Mouse (Mus musculus) adrenal gland, adult 18-20 months (tissue): ENCODE measurements around the gene Atg4c. TPM values are rescaled to one million over a fixed set of nuclear protein-coding genes. Genes with fewer than 3 reads are reported as not detected.

Experiments
- DNase-seq, 2 experiments: peaks; one replicate each; pipeline ENCODE4 v3.0.0; 2021 to 2022; ENCODE audit warnings: low spot score in 2 of 2
- total RNA-seq, 2 experiments: library from RNA; stranded (reverse); gene quantifications; 1 replicate in 1 of 2; 2 replicates in 1 of 2; pipeline ENCODE4 v1.2.3; 2021

Gene Atg4c
- total RNA-seq, 2 experiments from 2014 or later, result 9.6 to 14.3 TPM

- no peak for DNase-seq
These were observed 56.1 kb downstream of the Atg4c start for GRCm38 (mm10) chr4:99249826-99250225.

GRCm38 (mm10) chr4:99252957-99253356 lies 59.2 kb downstream of the Atg4c start:
- DNase-seq, result no peak

- no peak for DNase-seq
These were observed 69.5 kb downstream of the Atg4c start for GRCm38 (mm10) chr4:99263191-99263590.

- no peak for DNase-seq
These were observed 69.9 kb downstream of the Atg4c start for GRCm38 (mm10) chr4:99263663-99264062.

- DNase-seq, result no peak
These were observed 73.2 kb downstream of the Atg4c start for GRCm38 (mm10) chr4:99266843-99267445.

- no peak for DNase-seq
These were observed 79.1 kb downstream of the Atg4c start for GRCm38 (mm10) chr4:99272860-99273259.

- no peak for DNase-seq
These were observed 79.7 kb downstream of the Atg4c start for GRCm38 (mm10) chr4:99273466-99273865.

- DNase-seq, result no peak
These were observed 80.2 kb downstream of the Atg4c start for GRCm38 (mm10) chr4:99273979-99274378.

GRCm38 (mm10) chr4:99278876-99279275 lies 85.1 kb downstream of the Atg4c start:
- DNase-seq, result no peak

- no peak for DNase-seq
These were observed 88.0 kb downstream of the Atg4c start for GRCm38 (mm10) chr4:99281711-99282110.

- no peak for DNase-seq
These were observed 95.6 kb downstream of the Atg4c start for GRCm38 (mm10) chr4:99289286-99289685.

- DNase-seq, result peak; percentile 7 to 25
These were observed 104.9 kb downstream of the Atg4c start for GRCm38 (mm10) chr4:99298676-99299075.

GRCm38 (mm10) chr4:99304793-99305192 lies 111.1 kb downstream of the Atg4c start:
- no peak for DNase-seq

Other genes starting within 250 kb of the Atg4c start
- gene Angptl3, start 163.0 kb upstream of the Atg4c start, total RNA-seq, result under 1 TPM; 0.40 to 0.83 TPM
- 10 to 100 TPM; 28.3 to 43.3 TPM for gene Dock7, start 73.0 kb upstream of the Atg4c start, total RNA-seq
- gene Gm12689, start 102.0 kb downstream of the Atg4c start, total RNA-seq, result not detected